ENCODE assay signal across 21 mouse cellular contexts in the genomic region with DNA sequence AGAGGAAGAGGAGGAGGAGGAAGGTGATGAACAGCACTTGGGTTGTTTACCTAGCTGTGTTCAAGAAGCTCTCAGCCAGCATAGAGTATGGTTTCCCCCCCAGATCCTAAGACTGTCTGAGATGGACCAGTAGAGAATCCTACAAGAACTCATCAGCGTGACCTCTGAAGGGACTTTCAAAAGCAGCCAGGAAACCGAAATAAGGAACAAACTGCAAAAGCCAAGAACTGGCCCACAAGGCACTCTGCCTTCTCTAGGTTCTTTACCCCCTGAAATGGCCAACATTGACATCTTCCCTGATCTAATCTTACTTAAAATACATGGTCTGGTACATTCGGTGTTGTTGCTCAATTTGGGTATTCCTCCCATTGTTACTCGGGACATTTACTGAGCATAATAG.
DNase-seq lines count a peak whose midpoint lies in the region.
"Had no signal": no experiment of that assay in that cellular context is flagged by ENCODE, and none has a peak within 500 bp of the region (broad histone marks: within the 10 kb centered on the region; RNA-seq: fewer than 3 reads in every experiment).

No protein-coding gene starts in this region.

- peak; percentile 80 for DNase-seq in heart, adult 11 months
- no peak for DNase-seq in heart, postnatal 14 days
- DNase-seq in 416B (ENCODE audit: low read depth) (peak; percentile 34), MN1 (ENCODE audit: low spot score) (no peak)
- DNase-seq in B cell, adult 2 months = peak; percentile 30 to 39
- DNase-seq in splenic B cell, adult 2 months (ENCODE audit: low read depth, low spot score) = peak; percentile 58
- no peak for DNase-seq in adrenal gland, adult 8-10 months
- DNase-seq: adrenal gland, postnatal 10 days; adrenal gland, postnatal 25 days; cerebellum, adult 11 months; cerebellum, adult 18-20 months; cerebellum, adult 8-10 months; cerebellum, adult 9-11 months; cerebellum, postnatal 14 days; cerebellum, postnatal 36 days; embryo, embryonic 11 days had no signal

- intact Hi-C loops in heart, postnatal 14 days (cut with DNase I) = no loop called here

- H3K36me3 ChIP-seq in splenic B cell, adult 2 months (ENCODE audit: control insufficient read depth, insufficient read depth, low read length, poor library complexity, severe bottlenecking) = no peaks in the 10 kb centered on the region
- H3K36me3 ChIP-seq: embryonic facial prominence, embryonic 13.5 days; embryonic facial prominence, embryonic 15.5 days; forebrain, embryonic 10.5 days; forebrain, embryonic 12.5 days had no signal

- H3K27me3 ChIP-seq in splenic B cell, adult 2 months (ENCODE audit: control insufficient read depth, insufficient read depth, low read length, poor library complexity, severe bottlenecking) = no peaks in the 10 kb centered on the region
- H3K27me3 ChIP-seq: embryonic facial prominence, embryonic 13.5 days; embryonic facial prominence, embryonic 15.5 days; forebrain, embryonic 12.5 days; Patski had no signal

Comparison
In these comparisons a context has a peak if more than half of its experiments do, and no peak if none do; other contexts are left out.
1. DNase-seq: peak in heart, adult 11 months (single experiment), 416B (single experiment), B cell, adult 2 months (2 of 2) and splenic B cell, adult 2 months (single experiment); none in heart, postnatal 14 days (0 of 2), adrenal gland, adult 8-10 months (single experiment) and MN1 (single experiment).